Mouse (Mus musculus) small intestine, adult 2 months (tissue): ENCODE measurements around the gene Tmem205.

ENCODE experiments used
- CTCF ChIP-seq: fragments of 200-500 bp; IDR thresholded peaks from 2 replicates; pipeline ENCODE4 v1.5.1; 2012; ENCODE audit warnings: low read depth, mild to moderate bottlenecking, control low read depth, inconsistent platforms, low read length, moderate library complexity, mixed read lengths; ENCODE audit not compliant: insufficient replicate concordance, insufficient read length; ENCODE audit errors: extremely low read depth
- POLR2A ChIP-seq: fragments of 200-500 bp; IDR thresholded peaks from 2 replicates; pipeline ENCODE4 v1.6.1; 2012; ENCODE audit warnings: low read depth, mild to moderate bottlenecking, control low read depth, inconsistent platforms, low read length, moderate library complexity

GRCm38 (mm10) chr9:21926155-21926554, 1.2 kb downstream of the Tmem205 start:
- TF ChIP-seq CTCF (no peak), POLR2A (no peak)
